Mouse (Mus musculus) spleen, postnatal 10 days (tissue): ENCODE measurements around the gene Dip2b.

Experiments used
- DNase-seq, 2 experiments: peaks; one replicate each; pipeline ENCODE4 v3.0.0; 2021 to 2022; ENCODE audit warnings: low spot score in 2 of 2

Gene Dip2b

GRCm38 (mm10) chr15:100177575-100177974 is 139.1 kb downstream of the Dip2b start:
- DNase-seq = no peak

- no peak for DNase-seq
Observed at GRCm38 (mm10) chr15:100178487-100178886, 140.0 kb downstream of the Dip2b start.

GRCm38 (mm10) chr15:100179685-100180084 is 141.2 kb downstream of the Dip2b start:
- no peak for DNase-seq

- no peak for DNase-seq
Observed at GRCm38 (mm10) chr15:100180221-100180620, 141.8 kb downstream of the Dip2b start.

GRCm38 (mm10) chr15:100181841-100182240 is 143.4 kb downstream of the Dip2b start:
- DNase-seq = no peak

- no peak for DNase-seq
Observed at GRCm38 (mm10) chr15:100182526-100183280, 144.2 kb downstream of the Dip2b start.

GRCm38 (mm10) chr15:100183510-100183909 is 145.0 kb downstream of the Dip2b start:
- no peak for DNase-seq

- DNase-seq = peak in 1 of 2 experiments; percentile 56
Observed at GRCm38 (mm10) chr15:100184821-100185496, 146.5 kb downstream of the Dip2b start.

- DNase-seq = no peak
Observed at GRCm38 (mm10) chr15:100186234-100186633, 147.8 kb downstream of the Dip2b start.

GRCm38 (mm10) chr15:100186882-100187672 is 148.6 kb downstream of the Dip2b start:
- DNase-seq = no peak

- DNase-seq = peak in 1 of 2 experiments; percentile 44
Observed at GRCm38 (mm10) chr15:100188542-100188941, 150.1 kb downstream of the Dip2b start.

GRCm38 (mm10) chr15:100188962-100189404 is 150.5 kb downstream of the Dip2b start:
- DNase-seq = no peak

- no peak for DNase-seq
Observed at GRCm38 (mm10) chr15:100190083-100190482, 151.6 kb downstream of the Dip2b start.

- DNase-seq = no peak
Observed at GRCm38 (mm10) chr15:100198983-100199745, 160.7 kb downstream of the Dip2b start.

GRCm38 (mm10) chr15:100199790-100200189 is 161.3 kb downstream of the Dip2b start:
- DNase-seq = no peak

- DNase-seq = no peak
Observed at GRCm38 (mm10) chr15:100201806-100202205, 163.3 kb downstream of the Dip2b start.

- no peak for DNase-seq
Observed at GRCm38 (mm10) chr15:100202431-100203015, 164.1 kb downstream of the Dip2b start.

- no peak for DNase-seq
Observed at GRCm38 (mm10) chr15:100204574-100204973, 166.1 kb downstream of the Dip2b start.

- DNase-seq = no peak
Observed at GRCm38 (mm10) chr15:100210013-100210412, 171.5 kb downstream of the Dip2b start.

GRCm38 (mm10) chr15:100213339-100213738 is 174.9 kb downstream of the Dip2b start:
- no peak for DNase-seq

GRCm38 (mm10) chr15:100215092-100215491 is 176.6 kb downstream of the Dip2b start:
- no peak for DNase-seq
